Mouse (Mus musculus): ENCODE results near the gene Ccdc91.

Ccdc91 gene

DNA sequence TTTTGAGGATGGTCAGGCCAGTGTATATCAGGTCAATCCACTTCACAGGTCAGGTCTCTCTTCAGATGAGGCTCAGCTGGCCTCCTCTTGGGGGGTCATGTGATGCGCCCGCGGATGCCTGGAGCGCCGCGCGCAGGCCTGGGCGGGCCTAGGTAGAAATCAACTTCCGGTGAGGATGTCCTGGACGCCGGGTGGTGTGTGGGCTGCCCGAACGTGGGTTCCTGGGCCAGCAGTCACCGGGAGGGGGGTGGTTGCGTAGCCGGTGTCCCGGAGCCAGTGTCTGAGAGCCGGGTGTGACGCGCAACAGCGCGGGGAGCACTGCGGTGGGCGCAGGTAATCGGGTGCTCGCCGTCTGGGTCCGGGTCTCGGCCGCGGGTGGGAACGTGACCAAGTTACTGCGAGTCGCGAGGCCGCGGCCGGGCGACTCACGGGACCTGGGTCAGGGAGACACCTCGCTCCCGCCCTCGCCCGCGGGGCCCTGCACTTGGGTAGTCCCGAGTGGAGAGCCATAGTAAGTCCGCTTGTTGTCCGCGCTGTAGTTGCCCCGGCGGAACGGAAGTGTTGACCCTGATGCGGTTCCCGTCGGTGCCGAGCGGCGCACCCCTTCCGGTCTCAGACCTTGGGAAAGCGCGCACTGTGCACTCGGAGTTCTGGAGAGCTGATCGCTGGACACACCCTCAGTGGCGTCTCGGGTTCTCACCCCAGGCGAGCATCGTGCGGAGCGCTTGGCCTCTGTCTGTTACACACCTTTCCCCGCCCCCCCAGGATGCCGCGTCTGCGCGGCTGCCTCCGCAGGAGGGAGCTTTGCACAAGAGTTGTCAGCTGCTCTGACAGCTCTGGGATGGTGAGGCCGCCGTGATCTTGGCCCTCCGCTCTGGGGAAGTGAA, at the start of gene Ccdc91:
Ccdc91 (plus strand) TSS at position 102 of the 887 bp plus-strand sequence.
- peak; percentile 94 for DNase-seq

DNA sequence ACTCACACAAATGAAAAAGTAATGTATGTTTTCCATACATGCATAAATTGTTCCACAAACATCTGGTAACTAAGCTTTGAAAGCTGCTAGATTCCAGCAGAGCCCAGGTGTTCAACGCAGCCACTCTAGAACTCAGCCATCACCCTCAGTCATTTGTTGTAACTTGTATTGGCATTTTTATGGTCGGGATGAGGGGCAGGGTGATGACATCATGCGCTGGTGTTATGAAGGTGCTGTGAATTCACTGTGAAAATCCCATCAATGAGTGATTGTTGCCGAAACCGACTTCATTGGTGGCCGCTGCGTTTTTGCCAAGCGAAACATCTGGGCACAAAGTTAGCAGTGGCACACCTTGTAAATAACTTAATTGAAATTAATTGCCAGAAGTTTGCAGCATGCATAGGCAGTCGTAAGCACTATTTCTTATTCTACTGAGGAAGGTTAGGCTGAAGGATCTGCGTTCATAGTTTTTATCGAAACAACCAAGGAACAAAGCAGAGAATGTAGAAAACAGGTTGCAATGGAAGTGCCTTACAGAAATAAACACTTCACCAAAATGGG, 48.6 kb upstream of the Ccdc91 start:
- DNase-seq: no peak

DNA sequence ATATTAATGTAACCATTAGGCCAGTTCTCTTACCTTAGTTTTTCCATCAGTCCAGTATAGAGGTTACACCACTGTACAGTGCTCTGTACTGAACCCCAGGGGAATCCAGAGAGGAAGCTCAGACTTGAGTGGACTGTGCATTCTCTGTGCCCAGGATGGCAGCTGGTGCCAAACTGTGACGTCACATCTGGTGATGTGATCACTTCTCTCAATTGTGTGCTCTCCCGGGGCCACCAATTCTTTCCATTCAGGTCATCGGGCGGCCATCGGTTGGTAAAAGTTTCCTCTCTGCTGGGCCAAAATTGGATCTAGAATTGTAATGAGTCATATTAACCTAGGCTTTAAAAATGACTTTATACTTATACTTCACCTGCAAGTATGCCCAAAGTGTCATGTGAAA, 19.9 kb upstream of the Ccdc91 start:
- peak; percentile 36 for DNase-seq

DNA sequence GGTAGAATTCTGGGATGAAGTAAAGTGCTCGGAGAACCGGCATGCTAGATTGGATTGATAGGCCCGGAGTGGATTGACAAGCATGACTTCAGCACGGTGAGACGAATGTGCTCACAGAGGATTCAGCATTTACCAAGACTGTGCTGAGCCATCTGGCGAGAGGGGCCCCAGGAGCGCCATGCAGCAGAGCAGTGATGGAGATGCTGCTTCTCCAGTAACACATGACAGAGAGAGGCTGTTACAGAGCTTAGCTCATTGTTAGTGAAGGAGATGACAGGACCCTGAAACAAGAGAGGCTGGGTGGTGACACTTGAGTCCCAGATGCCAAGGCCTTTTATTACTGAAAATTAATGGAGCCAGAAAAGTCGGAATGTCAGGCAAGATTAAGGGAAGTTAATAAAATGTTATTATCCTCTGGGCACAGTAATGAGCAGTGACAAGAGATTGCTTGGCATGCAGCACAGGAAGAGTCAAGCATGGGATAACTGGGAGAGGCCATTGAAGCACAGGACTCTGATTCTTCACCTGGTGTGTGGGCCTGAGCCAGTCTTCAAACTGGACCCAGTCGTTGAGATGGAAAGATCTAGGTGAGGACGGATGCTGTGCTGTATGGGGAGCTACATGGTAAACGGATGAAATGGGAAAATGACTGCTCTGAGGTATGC, 16.9 kb upstream of the Ccdc91 start:
- DNase-seq: no peak

DNA sequence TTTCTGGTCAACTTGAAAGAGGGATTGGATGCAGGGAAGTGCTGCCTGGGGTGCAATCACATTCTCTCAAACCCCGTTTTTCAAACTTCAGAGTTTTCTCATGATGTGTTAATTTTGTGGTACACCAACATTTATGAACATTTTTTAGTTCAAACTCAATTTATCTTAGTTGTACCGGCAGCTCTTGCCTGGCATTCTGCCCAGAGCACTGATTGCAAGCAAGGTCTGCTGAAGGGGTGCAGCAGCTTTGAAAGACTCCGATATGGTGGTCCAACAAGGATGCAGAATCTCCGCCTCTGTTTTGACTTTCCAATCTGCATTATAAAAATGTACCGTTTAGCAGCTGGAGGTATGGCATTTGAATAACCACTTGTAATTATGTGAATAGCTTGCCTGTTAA, 5.6 kb upstream of the Ccdc91 start:
- DNase-seq: peak; percentile 16

DNA sequence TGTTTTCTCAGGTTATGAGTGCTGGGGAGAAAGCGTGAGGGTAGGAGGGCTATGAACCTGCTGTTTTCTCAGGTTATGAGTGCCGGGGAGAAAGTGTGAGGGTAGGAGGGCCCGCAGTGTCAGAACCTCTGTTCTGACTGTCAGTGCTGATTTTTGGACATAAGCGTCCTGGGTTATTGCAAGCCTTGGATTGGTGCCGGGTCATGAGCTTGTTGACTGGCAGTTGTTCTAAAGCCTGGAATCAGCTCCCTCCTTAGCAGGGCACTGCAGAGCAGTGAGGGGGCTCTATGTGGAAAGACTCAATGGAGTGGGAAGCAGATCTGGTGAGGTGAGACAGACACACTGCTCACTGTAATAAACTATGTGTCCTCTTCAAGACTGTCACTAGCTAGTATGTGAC, 5.5 kb downstream of the Ccdc91 start:
- peak; percentile 19 for DNase-seq

DNA sequence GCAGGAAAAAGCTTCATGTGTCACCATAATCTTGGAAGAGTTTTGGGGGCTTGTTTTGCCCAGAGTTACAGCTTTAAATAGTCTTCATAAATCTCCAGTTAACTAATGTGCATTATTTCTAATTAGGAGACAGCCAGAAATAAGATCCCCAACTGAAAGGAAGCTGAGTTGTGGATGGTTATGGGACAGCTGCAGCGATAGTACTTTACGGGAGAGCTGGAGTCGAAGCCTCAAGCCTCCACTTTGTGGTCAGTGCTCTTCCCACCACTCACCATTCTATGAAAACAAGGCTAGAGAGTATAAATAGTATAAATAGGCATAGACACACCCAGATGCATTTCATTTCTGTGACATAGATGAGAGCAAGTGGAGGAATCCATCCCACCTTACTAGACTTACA, 14.5 kb downstream of the Ccdc91 start:
- DNase-seq: no peak

DNA sequence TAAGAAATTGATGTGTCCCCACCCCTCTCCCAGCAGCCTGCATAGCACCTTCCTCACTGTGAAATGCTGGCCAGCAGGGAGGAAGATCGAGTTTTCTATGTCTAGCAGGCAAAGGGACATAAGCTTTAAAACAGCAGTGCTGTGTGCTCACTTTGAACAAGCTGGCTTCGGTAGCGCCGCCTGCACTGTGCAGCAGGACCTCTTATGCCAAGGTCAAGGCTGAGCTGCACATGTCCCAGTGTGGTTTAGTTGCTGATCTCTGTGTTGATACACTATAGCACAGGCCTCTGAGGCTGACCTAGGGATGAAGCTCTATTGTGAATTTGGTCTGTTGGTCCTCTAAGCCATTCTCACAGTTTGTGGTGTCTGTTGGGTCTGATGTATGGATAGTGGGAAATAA, 16.9 kb downstream of the Ccdc91 start:
- no peak for DNase-seq

DNA sequence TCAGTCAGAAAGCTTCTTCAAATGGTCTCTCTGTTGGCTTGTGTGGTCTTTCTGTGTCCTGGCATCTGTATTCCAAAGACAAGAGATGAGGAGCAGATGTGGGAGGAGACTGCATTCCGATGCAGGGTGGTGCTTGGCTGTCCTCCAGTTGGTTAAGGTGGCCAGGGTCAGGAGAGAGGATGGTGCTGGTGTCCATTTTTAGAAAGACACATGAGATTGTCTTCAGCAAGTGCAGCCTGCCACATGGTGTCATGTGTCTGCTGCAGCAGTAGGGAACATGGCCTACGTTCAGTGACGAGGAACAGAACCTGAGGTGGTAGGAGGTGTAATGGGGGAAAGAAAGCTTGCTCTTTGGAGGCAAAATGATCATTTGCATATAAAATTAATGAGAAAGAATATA, 25.8 kb downstream of the Ccdc91 start:
- no peak for DNase-seq

DNA sequence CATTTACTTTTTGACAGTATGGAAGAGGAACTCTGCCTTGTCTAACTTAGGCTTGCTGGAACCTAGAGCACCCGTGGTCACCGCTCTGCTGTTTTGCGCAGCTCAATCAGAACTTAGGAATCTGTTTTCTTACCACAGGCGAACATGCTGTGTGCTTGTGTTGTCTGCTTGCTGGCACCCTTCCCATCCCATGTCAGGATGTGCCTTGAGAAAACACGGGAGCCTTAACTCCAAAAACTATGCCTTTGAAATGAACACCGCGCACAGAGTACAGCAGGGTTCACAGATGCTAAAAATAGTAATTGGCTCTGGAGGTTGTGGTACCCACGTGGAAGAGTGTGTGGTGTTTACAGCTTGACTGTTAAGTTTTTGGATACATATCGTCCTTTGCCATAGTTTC, 30.4 kb downstream of the Ccdc91 start:
- DNase-seq: peak; percentile 28

DNA sequence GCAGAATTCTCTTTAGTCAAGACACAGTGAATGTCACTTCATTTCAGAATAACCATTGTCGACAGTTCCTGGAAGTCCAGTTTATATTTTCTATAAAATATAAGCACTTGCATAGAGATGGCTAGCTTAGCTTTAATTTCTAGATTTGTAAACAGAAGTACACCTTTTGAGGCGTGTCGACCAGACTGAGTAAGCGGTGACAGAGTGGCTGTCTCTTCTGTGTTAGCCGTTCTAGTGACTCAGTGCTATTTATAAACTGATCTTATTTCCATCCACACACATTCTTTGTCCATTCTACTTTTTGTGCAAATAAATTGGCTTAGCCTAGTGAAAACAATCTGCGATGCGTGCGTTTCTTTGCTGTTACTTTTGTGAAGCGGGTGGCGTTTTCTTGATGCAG, 30.9 kb downstream of the Ccdc91 start:
- no peak for DNase-seq

DNA sequence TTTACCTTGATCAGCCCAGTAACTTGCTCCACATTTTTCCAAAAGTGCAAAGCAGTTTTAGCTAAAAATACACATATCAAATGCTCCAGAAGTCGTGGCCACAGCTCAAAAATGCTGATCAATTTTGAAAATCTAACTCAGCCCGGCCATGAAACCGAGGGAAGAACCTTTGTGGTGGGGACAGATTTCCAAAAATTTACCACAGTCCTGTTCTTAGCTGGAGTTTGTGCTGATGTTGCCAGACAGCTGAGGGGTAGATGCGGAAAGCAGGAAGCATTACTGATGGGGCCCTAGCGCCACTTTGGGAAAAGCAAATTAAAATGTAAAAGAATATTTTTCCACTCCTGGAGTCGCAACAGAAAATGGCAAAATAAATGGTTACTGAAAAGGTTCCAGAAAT, 31.6 kb downstream of the Ccdc91 start:
- no peak for DNase-seq

DNA sequence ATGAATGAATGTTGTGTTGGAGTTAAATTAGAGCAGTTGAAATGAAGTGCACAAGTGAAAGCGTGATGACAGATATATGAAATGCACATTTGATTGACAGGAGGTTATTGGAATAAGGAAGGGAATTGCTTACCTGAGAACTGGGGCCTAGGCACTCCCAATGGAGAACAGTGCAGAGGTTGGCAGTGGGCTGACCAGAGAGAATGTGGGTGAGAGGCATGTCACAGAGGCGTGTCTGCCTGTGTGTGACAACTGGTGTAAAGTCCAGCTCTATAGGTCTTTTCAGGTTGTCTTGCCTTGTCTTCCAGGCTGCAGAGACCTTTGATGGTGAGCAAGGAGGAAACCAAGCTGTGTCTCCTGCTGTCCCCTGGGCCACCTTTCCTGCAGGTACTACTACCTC, 34.9 kb downstream of the Ccdc91 start:
- DNase-seq: no peak

DNA sequence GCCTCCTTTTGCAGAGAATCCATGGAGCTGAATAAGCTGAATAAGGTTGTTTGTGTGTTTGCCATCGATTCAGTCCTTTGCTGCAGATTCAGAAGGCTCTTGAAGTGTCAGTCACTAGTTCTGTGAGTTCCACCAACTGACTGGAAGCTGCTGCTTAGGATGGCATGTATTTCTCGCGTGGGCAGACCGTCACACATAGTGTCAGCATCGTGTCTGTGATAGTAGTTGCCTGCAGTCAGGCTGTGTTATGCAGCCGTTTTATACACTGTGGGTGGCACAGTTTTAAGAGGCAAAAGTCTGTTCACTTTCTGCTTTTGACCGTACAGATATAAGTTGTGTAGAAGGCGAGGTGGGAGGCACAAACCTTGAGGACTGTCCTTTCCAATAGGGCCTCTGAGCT, 42.3 kb downstream of the Ccdc91 start:
- no peak for DNase-seq

DNA sequence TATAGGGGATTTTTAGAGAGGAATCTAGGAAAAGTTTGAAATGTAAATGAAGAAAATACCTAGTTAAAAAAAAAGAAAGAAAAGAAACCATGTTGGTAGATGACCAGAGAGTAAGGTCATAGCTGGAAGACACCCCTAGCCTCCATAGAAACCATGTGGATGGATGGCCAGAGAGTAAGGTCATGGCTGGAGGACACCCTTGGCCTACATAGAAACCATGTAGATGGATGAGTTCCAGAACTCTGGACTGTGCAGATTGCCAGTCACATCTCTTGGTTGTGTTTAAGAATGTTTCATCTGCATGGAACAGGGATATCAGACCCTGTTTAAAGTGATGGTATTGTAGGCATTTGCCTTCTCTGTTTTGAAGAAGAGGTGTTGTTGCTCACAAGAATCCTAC, 49.6 kb downstream of the Ccdc91 start:
- no peak for DNase-seq

DNA sequence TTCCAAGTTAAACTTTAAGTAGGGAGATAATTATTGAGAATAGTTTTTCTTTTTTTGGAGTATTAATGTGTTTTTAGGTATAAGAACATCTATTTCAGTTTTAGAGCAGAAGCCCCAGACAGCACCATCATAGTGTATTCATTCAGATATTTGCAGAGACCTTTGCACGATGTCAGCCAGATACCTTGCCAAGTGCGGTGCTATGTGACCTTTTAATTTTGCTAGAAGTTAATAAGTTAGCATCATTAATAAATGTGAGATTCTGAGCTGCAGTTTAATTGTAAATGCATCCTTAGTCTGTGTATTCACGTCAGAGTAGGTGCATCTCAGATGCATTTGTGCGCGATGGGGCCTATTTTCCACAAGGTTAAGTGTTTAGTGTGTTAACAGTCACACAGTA, 59.3 kb downstream of the Ccdc91 start:
- no peak for DNase-seq

DNA sequence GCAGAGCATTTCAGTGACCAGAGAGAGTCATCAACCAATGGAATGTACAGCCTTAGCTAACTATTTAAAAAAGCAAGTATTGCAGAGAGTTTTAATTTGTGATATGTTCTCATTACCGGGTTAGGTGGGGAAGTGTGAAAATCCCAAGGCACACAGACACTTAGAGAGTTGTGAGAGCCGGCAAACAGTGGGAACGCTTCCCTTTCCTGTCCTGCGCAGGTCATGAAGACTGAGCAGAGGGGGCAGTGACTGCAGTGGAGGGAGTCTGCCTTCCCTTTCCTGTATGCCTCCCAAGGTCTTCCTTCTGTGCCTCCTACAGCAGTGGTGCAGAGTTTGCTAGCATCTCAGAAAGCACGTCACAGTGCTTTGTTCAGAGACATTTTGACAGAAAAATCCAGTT, 62.6 kb downstream of the Ccdc91 start:
- DNase-seq: no peak

DNA sequence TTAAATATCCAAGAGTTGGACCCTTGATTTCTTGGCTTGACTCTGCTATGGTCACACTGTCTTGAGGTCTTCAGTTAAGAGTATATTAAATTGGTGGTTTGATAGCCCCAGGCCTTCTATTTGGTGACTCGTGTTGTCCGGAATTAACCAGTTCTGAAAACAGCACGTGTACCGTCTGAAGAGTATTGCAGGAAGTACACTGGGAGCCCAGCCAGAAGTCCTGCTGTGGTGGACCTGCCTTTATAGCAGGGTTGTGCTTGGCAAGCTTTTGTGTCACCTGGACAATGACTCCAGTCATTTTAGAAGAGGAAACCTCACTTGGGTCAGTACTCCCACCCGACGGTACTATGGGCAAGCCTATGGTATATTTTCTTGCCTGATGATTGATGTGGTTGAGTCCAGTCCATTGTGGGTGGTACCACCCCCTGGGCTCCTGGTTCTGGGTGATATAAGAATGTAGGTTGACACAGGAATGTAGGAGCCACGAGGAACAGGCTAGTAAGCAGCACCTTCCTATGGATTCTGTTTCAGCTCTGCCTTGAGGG, 63.5 kb downstream of the Ccdc91 start:
- DNase-seq: peak; percentile 10

DNA sequence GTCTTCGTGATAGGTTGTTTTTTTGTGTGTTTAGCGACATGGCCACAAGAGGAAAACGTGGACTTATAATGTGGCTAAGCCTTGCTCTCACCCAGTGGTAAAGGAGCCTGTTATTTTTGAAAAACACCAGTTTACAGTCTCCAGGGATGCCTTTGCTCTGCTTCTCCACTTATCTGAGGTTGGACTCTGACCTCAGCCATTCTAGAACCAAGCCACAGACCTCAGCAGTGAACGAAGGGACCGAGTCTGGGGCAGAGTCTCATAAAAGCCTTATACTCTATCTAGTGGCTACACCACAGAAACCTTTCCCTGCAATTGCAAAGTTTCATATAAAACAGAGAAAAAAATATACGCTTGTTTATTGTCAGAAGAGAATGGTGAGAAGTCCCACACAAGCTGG, 65.3 kb downstream of the Ccdc91 start:
- DNase-seq: no peak

DNA sequence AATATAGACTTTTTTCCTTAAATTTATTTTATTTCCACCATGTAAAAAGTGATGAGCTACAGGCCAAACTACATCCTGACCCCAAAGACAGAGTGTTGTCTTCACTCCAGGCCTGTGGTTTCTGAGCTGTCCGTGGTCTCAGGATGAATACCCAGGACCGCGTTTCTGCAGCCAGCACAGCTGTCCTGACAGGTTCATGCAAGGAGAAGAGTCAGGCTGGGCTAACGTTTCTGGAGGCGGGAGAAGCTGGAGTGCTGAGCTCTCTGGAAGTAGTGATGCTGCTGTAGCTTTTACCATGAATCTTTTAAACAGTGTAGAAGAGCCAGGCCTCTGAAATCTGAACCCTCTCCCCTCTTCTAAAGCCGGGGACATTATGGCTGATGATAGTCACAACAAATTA, 80.0 kb downstream of the Ccdc91 start:
- DNase-seq: no peak

DNA sequence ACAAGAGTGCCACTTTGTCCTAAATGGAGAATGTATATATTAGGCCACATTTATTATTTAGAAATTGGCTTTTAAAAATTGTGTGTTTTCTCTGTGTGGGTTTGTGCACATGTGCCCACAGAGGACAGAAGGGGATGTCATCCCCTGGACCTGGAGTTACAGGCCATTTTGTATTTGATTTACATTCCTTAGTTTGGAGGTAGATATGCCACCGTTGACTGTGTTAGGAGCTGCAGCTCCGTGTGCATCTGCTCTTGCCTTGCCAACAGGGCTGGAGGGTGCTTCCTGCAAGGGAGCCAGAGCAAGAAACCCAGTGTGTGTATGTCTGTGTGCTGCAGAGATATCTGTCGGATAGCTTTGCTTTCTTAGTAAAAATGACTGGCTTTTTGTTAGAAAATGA, 83.7 kb downstream of the Ccdc91 start:
- DNase-seq: no peak

DNA sequence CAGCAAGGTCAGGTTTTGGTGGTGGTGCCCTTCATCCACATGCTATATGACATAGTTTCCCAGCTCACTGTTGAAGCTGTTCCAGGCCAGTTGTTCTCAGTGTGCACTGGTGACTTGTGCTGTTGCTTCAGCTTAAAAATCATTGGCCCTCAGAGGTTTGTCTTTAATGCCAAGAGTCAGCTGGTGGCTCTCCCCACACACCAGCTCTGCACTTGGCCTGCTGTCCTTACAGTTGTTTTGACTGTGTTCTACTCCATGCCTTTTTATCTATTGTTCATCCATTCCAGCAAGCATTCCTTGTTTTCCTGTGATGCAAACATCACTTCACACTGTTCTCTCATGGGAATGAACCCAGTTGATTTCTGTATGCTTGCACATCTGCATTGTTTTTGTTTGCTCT, 84.8 kb downstream of the Ccdc91 start:
- DNase-seq: no peak

DNA sequence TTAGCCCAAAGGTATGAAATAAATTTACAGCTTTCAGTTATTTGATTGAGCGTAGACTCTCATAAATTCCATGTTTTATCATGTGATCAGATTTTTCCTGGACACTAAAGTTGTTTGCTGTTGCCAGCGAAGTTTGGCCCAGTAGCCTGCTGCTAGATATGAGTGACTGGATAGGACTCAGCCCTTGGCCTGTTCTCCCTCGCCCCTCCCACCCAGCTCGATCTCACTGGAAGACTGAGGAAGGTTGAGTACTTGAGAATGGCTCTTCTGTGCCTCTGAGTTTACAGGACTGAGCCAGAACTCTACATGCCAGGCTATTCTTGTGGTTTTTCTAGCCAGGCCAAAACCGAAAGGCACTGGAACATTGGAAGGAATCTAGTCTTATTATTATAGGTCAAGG, 93.6 kb downstream of the Ccdc91 start:
- peak; percentile 21 for DNase-seq

DNA sequence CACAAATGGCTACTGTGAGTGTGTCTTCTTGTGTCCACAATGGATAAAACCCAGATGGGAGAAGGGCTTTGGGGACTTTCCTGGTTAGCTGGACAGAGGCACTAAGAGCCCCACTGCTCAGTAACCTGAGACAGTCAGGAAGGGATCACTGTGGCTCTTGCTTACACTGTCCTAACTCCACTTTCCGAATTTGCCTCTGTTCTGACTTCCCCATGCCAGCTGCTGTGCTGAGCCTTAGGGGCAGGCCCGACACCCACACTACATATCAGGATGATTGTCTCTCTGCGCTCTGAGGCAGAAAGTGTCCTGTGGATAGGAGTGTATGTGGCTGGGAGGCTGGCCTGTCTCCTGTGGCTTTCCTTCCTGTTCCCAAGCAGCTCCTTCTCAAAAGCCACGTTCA, 97.5 kb downstream of the Ccdc91 start:
- DNase-seq: no peak
